12 mouse cellular contexts compared by ENCODE assay signal in the genomic region with DNA sequence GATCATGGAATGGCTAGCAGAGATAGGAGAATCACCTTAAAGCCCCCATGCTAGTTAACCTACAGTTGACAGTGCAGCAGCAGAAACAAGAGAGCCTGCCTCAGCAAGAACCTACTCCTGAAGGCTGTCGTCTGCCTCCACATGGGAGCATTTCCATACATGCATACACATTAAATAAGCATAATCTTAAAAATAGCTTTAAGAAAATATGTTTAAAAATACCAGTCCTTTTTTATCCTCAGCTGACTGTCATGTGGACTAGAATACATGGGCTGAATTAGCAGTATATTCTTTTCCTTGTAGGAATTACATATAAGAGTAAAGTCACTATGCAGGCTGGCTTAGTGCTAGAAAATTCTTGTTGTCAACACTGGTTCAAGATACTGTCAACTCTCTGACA.
"Had no signal": no experiment of that assay in that cellular context is flagged by ENCODE, and none has a peak within 500 bp of the region (broad histone marks: within the 10 kb centered on the region; RNA-seq: fewer than 3 reads in every experiment).

No protein-coding gene starts in this region.

- H3K27me3 ChIP-seq: kidney, embryonic 15.5 days; limb, embryonic 15.5 days; liver, embryonic 13.5 days; midbrain, embryonic 13.5 days; stomach, embryonic 15.5 days had no signal

- H3K36me3 ChIP-seq: stomach, embryonic 15.5 days had no signal

- DNase-seq: kidney, adult 2 months; kidney, postnatal 14 days; liver, embryonic 13.5 days; lung, adult 18-20 months; lung, postnatal 36 days; right cerebral cortex, postnatal 14 days; thymus, postnatal 36 days had no signal

- H3K27ac ChIP-seq: kidney, embryonic 15.5 days; limb, embryonic 15.5 days; liver, embryonic 13.5 days; stomach, embryonic 15.5 days had no signal

- H3K4me2 ChIP-seq: kidney, embryonic 15.5 days; limb, embryonic 15.5 days; liver, embryonic 13.5 days; midbrain, embryonic 13.5 days; stomach, embryonic 15.5 days had no signal

- H3K4me1 ChIP-seq: kidney, embryonic 15.5 days; limb, embryonic 15.5 days; stomach, embryonic 15.5 days had no signal

- H3K9ac ChIP-seq: kidney, embryonic 15.5 days; limb, embryonic 15.5 days; liver, embryonic 13.5 days; midbrain, embryonic 13.5 days; stomach, embryonic 15.5 days had no signal

- H3K9me3 ChIP-seq: kidney, embryonic 15.5 days; limb, embryonic 15.5 days; liver, embryonic 13.5 days; midbrain, embryonic 13.5 days; stomach, embryonic 15.5 days had no signal

- ATAC-seq: lung, postnatal 0 days; midbrain, embryonic 13.5 days had no signal

- H3K4me3 ChIP-seq: kidney, embryonic 15.5 days; limb, embryonic 15.5 days; liver, embryonic 13.5 days; midbrain, embryonic 13.5 days; stomach, embryonic 15.5 days had no signal
